Mouse (Mus musculus) adrenal gland, postnatal 25 days (tissue): Measurements from ENCODE around the gene Atg16l1. TPM values are rescaled to one million over a fixed set of nuclear protein-coding genes. Genes with fewer than 3 reads are reported as not detected.

Source experiments
- DNase-seq: peaks from one replicate; pipeline ENCODE4 v3.0.0; 2021; ENCODE audit warnings: mixed read lengths
- long read RNA-seq: library from polyadenylated mRNA; stranded (forward); transcript quantifications from one replicate; pipeline ENCODE4 v2.0.0, GENCODE M21; 2021
- total RNA-seq: library from RNA; stranded (reverse); gene quantifications from 2 replicates; pipeline ENCODE4 v1.2.3, GENCODE M21; 2021

The Atg16l1 gene
- total RNA-seq: 31.7 and 39.0 TPM in 2 replicates
- long read RNA-seq, transcript Atg16l1-202 (17 exons, 3,004 nt): minor isoform, 22 of 89 reads
- long read RNA-seq, transcript Atg16l1-201 (18 exons, 3,130 nt): major isoform, 44 of 89 reads
- long read RNA-seq, partial matches to known transcripts: 8 of 89 reads
- long read RNA-seq, other reads (novel, unspliced or antisense): 13 of 89 reads

DNA sequence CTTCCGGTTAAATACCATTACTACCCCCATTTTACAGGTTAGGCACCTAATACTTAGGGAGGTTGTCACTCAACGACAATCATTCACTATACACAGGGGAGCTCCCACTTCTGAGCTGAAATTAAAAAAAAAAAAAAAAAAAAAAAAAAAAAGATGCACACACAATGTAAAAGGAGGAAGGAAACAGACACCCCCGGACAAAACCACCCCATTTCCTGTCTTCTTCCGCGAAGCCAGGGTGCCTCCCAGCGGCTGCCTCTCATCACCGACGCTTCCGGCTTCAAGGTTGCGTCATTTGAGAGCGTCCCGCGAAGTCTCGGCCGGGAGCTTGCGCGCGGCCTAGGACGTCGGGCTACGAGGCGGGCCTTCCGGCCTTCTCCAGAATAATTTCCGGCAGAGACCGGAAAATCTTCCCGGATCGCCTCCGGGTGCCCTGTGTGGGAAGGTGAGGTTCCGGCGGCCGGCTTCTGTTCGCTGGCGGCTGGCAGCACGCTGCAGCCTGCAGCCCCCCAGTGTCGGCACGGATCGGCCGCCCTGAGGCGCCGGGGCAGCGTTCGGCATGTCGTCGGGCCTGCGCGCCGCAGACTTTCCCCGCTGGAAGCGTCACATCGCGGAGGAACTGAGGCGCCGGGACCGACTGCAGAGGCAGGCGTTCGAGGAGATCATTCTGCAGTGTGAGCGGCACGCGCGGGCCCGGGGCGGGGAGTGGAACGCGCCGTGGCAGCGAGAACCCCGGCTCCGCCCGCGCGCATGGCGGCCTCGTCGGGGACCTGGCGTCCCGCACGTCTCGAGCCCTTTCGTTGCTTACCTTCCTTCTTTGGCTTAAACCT, at the start of gene Atg16l1:
TSS of gene Atg16l1 (plus strand) at position 230 of the 830 bp plus-strand sequence.
- DNase-seq: peak; percentile 93

- no peak for DNase-seq
These were observed 49.3 kb upstream of the Atg16l1 start for GRCm38 (mm10) chr1:87706361-87706760.

- no peak for DNase-seq
These were observed 46.6 kb upstream of the Atg16l1 start for GRCm38 (mm10) chr1:87709020-87709419.

DNA sequence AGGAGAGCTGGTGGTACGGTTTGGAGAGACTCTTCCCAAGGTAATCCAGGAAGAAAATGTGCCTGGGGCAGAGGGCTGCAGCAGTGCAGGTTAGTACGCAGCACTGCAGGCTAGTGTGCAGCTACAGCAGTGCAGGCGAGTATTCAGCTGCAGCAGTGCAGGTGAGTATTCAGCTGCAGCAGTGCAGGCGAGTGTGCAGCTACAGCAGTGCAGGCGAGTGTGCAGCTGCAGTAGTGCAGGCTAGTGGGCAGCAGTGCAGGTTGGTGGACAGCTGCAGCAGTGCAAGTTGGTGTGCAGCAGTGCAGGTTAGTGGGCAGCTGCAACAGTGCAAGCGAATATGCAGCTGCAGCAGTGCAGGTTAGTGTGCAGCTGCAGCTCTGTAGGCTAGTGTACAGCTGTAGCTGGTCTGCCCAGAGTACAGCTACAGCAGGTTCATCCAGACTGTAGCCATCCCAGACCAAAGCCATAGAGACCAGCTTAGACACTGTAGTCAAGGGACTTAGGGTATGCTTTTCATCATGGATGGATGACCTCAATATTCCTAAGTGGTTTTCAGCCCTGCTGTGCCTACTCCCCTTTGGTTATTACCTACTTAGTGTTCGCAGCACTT, 45.9 kb upstream of the Atg16l1 start:
- DNase-seq: no peak

DNA sequence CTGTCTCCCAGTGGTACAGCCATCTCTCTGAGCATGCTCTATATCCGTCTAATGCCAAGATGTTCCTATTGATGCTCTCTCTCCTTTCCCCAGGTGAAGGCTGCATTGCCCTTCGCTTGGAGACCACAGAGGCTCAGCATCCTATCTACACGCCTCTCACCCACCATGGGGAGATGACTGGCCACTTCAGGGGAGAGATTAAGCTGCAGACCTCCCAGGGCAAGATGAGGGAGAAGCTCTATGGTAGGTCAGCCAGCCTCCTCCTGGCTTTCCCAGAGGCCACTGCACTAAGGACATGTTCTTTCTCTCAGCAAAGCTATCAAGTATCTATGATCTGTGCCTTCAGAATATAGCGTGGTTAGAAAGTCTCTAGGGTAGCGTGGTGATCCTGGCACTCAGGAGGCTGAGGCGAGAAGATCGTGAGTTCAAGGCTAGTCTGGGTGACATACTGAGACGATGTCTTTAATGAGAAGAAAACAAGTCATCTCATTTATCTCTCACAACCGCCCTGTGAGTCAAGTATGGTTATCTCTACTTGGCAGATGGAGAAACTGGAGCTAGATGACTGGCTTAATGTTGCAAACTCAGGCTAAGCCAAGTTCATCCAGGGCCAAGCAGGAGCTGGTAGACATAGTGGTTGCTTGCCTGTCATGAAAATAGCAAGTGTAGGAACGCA, 43.6 kb upstream of the Atg16l1 start:
- no peak for DNase-seq

DNA sequence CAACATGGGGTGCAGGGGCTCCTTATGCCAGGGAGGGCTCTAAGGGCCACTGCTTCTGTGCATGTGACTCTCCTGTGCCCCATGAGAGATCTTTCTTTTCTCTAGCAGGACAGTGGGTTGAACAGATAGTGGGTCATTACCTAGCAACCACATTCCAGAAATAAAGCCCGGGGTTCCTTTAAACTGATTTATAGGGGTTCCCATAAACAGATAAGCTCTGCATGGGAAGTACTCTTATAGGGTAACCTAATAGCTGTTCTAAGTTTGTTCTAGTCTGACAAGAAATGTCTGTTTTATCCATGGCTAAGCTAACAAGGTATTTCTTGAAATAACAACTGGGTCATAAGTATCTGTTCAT, 43.1 kb upstream of the Atg16l1 start:
- no peak for DNase-seq

GRCm38 (mm10) chr1:87721382-87721781, 34.3 kb upstream of the Atg16l1 start:
- peak; percentile 46 for DNase-seq

DNA sequence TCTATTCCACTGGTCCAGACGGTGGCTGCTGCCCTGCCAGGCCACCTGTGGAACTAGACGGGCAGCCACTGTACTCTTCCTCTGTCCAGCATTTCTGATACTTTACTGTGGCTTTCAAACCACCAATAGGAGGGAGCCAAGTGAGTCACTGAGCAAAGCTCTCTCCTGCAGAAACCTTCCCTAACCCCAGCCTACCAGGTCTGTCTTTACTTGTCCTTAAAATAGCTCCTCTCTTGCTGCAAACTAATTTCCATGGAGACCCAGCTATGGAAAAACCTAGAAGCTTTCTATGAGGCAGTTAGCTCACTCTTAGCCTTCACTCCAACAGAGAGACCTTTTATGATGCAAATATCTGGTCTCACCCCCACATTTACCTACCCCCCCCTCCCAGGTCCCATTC, 33.6 kb upstream of the Atg16l1 start:
- no peak for DNase-seq

- DNase-seq: no peak
These were observed 32.3 kb upstream of the Atg16l1 start for GRCm38 (mm10) chr1:87723351-87723750.

- DNase-seq: no peak
These were observed 26.6 kb upstream of the Atg16l1 start for GRCm38 (mm10) chr1:87729070-87729469.

GRCm38 (mm10) chr1:87729850-87730249, 25.8 kb upstream of the Atg16l1 start:
- DNase-seq: no peak

- no peak for DNase-seq
These were observed 25.4 kb upstream of the Atg16l1 start for GRCm38 (mm10) chr1:87730271-87730670.

DNA sequence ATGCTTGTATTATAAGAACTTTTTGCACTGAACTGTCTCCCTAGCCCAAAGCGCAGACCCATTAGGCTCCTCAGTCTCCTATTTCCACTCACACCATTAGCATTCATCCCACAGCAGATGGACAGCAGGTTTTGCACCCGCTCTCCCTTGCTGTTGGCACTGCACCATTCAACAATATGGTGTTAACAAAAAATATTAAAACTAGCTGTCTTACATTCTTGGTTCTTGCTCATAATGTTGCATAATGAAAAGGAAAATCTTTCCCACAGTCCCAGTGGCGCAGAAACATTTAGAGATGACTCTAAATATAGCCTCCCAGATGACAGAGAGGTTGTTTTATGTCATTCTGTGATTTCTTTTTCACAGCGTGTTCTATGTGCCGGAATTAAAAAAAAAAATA, 22.5 kb upstream of the Atg16l1 start:
- no peak for DNase-seq

DNA sequence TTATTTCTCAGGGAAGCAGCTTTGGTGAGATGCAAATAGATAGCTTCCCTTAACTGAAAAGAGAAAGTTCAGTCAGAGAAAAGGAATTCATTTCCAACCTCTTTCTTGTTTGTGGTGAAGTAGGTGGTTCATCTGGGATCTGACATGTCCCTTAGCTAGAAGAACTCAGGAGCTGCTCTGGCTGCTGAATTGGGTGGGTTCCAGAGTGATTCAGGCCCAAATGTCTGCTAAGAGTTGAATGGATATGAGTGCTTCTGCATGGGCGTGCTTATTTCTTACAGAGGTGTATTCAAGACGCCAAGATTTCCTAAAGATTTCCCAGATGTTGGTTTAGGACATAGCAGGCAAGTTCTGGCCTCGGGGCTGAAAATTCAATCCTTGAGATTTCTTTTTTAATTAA, 21.5 kb upstream of the Atg16l1 start:
- DNase-seq: no peak

- DNase-seq: no peak
These were observed 14.9 kb upstream of the Atg16l1 start for GRCm38 (mm10) chr1:87740584-87741290.

DNA sequence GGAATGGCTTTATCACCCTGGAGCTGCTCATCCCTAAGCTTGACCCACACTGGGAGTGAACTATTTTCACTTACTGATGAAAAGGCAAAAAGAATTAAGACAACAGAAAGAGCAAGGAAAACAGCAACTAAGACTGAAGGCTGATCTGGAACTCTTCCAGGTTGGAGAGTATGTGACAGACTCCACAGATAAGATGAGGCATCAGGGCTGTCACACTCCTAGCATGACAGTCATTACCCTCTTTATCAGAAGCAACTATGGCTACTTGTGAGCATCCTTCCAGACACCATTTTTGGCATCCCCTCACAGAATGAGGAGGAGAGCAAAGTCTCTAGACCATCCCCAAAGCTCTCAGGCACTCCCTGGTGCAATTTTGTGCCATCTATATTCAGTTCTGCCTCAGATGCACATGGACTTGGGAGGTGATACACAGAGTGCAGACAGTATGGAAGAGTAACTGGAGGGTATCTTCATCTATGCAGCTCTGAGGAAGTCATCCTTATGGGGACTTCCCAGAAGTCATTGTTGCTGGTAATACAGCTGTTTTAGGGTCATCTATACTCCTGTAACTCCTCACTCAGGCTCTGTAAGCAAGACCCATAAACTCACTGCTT, 6.2 kb upstream of the Atg16l1 start:
- no peak for DNase-seq

DNA sequence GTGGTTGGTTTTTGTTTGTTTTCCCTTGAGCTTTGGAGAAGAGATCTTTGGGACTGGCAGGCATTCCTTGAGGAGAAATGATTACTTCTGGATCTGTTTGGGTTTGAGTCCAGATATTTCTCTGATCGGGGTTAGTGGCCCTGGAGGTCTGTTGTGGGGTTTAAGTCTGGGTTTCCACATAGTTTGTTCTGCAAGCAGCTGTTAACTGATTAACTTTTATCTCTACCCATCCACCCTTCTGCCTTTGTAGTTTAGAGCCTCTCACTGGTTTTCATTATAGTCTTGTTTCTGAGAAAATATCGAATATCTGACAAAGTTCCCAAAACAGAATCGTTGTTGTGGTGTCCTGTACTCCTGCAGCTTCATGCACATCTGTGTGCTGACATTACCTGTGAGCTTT, 8.2 kb downstream of the Atg16l1 start:
- DNase-seq: no peak

GRCm38 (mm10) chr1:87765741-87766140, 10.1 kb downstream of the Atg16l1 start:
- DNase-seq: no peak

DNA sequence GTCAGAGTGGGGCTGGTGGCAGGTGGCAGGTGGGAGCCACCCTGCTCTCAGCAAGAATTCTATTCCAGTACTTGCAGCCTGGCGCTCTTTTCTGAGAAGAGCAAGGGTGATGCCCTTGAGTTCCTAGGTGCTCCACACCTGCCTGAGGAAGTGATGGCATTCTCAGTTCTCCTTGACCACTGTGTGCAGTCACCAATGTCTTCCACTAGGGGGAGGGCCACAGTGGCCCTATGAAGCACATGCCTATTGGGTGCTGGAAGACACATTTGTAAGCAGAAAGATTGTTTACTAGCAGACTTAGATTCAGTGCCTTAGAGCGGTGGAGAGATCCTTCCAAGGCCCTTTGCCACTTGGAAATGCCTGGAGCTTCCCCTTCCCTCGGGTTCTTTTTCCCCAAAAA, 10.6 kb downstream of the Atg16l1 start:
- peak; percentile 7 for DNase-seq

DNA sequence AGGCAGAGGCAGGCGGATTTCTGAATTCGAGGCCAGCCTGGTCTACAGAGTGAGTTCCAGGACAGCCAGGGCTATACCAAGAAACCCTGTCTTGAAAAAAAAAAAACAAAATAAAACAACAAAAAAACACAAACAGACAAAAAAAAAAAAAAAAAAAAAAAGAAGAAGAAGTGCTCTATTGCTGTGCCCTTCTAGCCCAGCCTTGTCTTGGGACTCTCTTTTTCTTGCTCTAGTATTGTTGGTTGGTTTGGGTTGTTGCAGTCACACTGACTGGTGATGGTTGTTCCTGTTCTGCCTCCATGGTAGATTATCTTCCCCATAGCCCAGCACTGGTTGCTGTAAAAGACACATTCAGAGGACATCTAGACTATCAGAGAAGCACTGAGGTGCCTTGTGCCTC, 13.6 kb downstream of the Atg16l1 start:
- DNase-seq: no peak

DNA sequence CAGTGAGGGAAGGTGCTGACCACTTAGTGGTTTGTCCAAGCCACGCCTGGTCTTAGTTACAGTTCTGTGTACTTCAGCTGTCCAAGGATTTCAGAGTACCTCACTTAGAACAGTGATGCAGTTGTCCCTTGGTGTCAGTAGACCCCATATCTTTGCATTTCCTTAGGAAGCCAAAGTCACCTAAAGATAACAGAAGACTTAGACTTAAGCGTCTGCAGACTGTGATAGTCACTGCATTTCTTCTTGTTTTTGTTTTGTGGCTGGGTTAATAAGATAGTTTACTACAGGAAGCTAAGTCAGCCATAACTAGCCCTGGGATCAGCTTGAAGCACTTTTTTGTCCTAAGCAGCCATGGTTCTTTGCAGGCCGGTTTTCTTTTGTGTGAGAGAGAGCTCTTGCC, 14.8 kb downstream of the Atg16l1 start:
- no peak for DNase-seq

- DNase-seq: no peak
These were observed 16.1 kb downstream of the Atg16l1 start for GRCm38 (mm10) chr1:87771724-87772123.
